Mouse (Mus musculus): Measurements from ENCODE around the gene Ube2d3. TPM values are rescaled to one million over a fixed set of nuclear protein-coding genes. Genes with fewer than 3 reads are reported as not detected.

The Ube2d3 gene
- 237 TPM for polyA plus RNA-seq (2012; fragmentation: generic; extraction: Trizol)

- peak; percentile 89 for TF ChIP-seq SRF (IDR thresholded peaks at IDR 0.05; ENCODE audit: control insufficient read depth, insufficient read length, low read depth)
- peak; percentile 52 for TF ChIP-seq POLR2A (IDR thresholded peaks at IDR 0.05; ENCODE audit: insufficient read length, low read depth)
- no peak for TF ChIP-seq E2F4 (IDR thresholded peaks at IDR 0.05; ENCODE audit: insufficient read depth)
- TF ChIP-seq MYOG (IDR thresholded peaks at IDR 0.05; ENCODE audit: control insufficient read depth in 1 of 3, insufficient read depth in 1 of 3, insufficient read length in 2 of 3, low read depth in 2 of 3) = peak in 2 of 3 experiments; percentile 44 to 56
- peak; percentile 82 for TF ChIP-seq POLR2AphosphoS2 (IDR thresholded peaks at IDR 0.05; ENCODE audit: insufficient read length, low read depth)
- peak in 2 of 3 experiments; percentile 45 to 73 for TF ChIP-seq MYOD1 (IDR thresholded peaks at IDR 0.05; ENCODE audit: control insufficient read depth in 1 of 3, insufficient read length in 2 of 3, low read depth in 2 of 3)
- no peak for TF ChIP-seq CEBPB (IDR thresholded peaks at IDR 0.05; ENCODE audit: insufficient read depth, poor library complexity, severe bottlenecking)
- no peak for TF ChIP-seq TCF3 (IDR thresholded peaks at IDR 0.05; ENCODE audit: insufficient read length, low read depth)
- TF ChIP-seq USF1 (IDR thresholded peaks at IDR 0.05; ENCODE audit: low read depth) = no peak
- H3K4me2 ChIP-seq (ENCODE audit: low read depth) = peak within 1 kb of the TSS; percentile 75
- H3K36me3 ChIP-seq (ENCODE audit: control insufficient read depth, insufficient read depth) = peaks cover 15% of the 10 kb centered on the region
- H3K79me2 ChIP-seq (ENCODE audit: control insufficient read depth, insufficient read depth) = peaks cover 36% of the 10 kb centered on the region
- peak within 1 kb of the TSS; percentile 94 for H3ac ChIP-seq (ENCODE audit: control insufficient read depth, insufficient read length)
- no peaks in the 10 kb centered on the region for H3K27me3 ChIP-seq (ENCODE audit: control insufficient read depth, insufficient read depth, insufficient read length)
- peak within 1 kb of the TSS; percentile 98 for H3K4me3 ChIP-seq
Observed at GRCm38 (mm10) chr3:135437758-135438495, at the start of gene Ube2d3. Ube2d3 (plus strand) TSS chr3:135438149.

- H3K27me3 ChIP-seq (ENCODE audit: control insufficient read depth, insufficient read depth, insufficient read length) = no peaks in the 10 kb centered on the region
- H3K79me2 ChIP-seq (ENCODE audit: control insufficient read depth, insufficient read depth) = no peaks in the 10 kb centered on the region
- H3K36me3 ChIP-seq (ENCODE audit: control insufficient read depth, insufficient read depth) = no peaks in the 10 kb centered on the region
- no peak for TF ChIP-seq POLR2AphosphoS2 (IDR thresholded peaks at IDR 0.05; ENCODE audit: insufficient read length, low read depth)
- no peak for TF ChIP-seq CEBPB (IDR thresholded peaks at IDR 0.05; ENCODE audit: insufficient read depth, poor library complexity, severe bottlenecking)
- TF ChIP-seq POLR2A (IDR thresholded peaks at IDR 0.05; ENCODE audit: insufficient read length, low read depth) = no peak
- no peak for TF ChIP-seq SRF (IDR thresholded peaks at IDR 0.05; ENCODE audit: control insufficient read depth, insufficient read length, low read depth)
- TF ChIP-seq E2F4 (IDR thresholded peaks at IDR 0.05; ENCODE audit: insufficient read depth) = no peak
- no peak for TF ChIP-seq MYOG (IDR thresholded peaks at IDR 0.05; ENCODE audit: control insufficient read depth in 1 of 3, insufficient read depth in 1 of 3, insufficient read length in 2 of 3, low read depth in 2 of 3)
- no peak for TF ChIP-seq MYOD1 (IDR thresholded peaks at IDR 0.05; ENCODE audit: control insufficient read depth in 1 of 3, insufficient read length in 2 of 3, low read depth in 2 of 3)
- TF ChIP-seq USF1 (IDR thresholded peaks at IDR 0.05; ENCODE audit: low read depth) = no peak
- no peak for TF ChIP-seq MAX (IDR thresholded peaks at IDR 0.05; ENCODE audit: low read depth)
- no peak for TF ChIP-seq TCF3 (IDR thresholded peaks at IDR 0.05; ENCODE audit: insufficient read length, low read depth)
- no peak for TF ChIP-seq REST (IDR thresholded peaks at IDR 0.05; ENCODE audit: insufficient read depth, insufficient read length)
- TF ChIP-seq TCF12 (IDR thresholded peaks at IDR 0.05; ENCODE audit: insufficient read depth, poor library complexity, severe bottlenecking) = no peak
- no peak overlapping the region for H3K4me3 ChIP-seq
- no peak overlapping the region for H3K4me2 ChIP-seq (ENCODE audit: low read depth)
- no peak overlapping the region for H3ac ChIP-seq (ENCODE audit: control insufficient read depth, insufficient read length)
Observed at GRCm38 (mm10) chr3:135393186-135393585, 44.8 kb upstream of the Ube2d3 start.

- no peak for TF ChIP-seq SRF (IDR thresholded peaks at IDR 0.05; ENCODE audit: control insufficient read depth, insufficient read length, low read depth)
- TF ChIP-seq POLR2A (IDR thresholded peaks at IDR 0.05; ENCODE audit: insufficient read length, low read depth) = no peak
- no peak for TF ChIP-seq REST (IDR thresholded peaks at IDR 0.05; ENCODE audit: insufficient read depth, insufficient read length)
- TF ChIP-seq POLR2AphosphoS2 (IDR thresholded peaks at IDR 0.05; ENCODE audit: insufficient read length, low read depth) = no peak
- no peak for TF ChIP-seq MYOG (IDR thresholded peaks at IDR 0.05; ENCODE audit: control insufficient read depth in 1 of 3, insufficient read depth in 1 of 3, insufficient read length in 2 of 3, low read depth in 2 of 3)
- no peak for TF ChIP-seq MYOD1 (IDR thresholded peaks at IDR 0.05; ENCODE audit: control insufficient read depth in 1 of 3, insufficient read length in 2 of 3, low read depth in 2 of 3)
- no peak for TF ChIP-seq CEBPB (IDR thresholded peaks at IDR 0.05; ENCODE audit: insufficient read depth, poor library complexity, severe bottlenecking)
- TF ChIP-seq E2F4 (IDR thresholded peaks at IDR 0.05; ENCODE audit: insufficient read depth) = no peak
- no peak for TF ChIP-seq MAX (IDR thresholded peaks at IDR 0.05; ENCODE audit: low read depth)
- no peak for TF ChIP-seq USF1 (IDR thresholded peaks at IDR 0.05; ENCODE audit: low read depth)
- no peak for TF ChIP-seq TCF12 (IDR thresholded peaks at IDR 0.05; ENCODE audit: insufficient read depth, poor library complexity, severe bottlenecking)
- no peak for TF ChIP-seq TCF3 (IDR thresholded peaks at IDR 0.05; ENCODE audit: insufficient read length, low read depth)
- no peak overlapping the region for H3K4me2 ChIP-seq (ENCODE audit: low read depth)
- H3K36me3 ChIP-seq (ENCODE audit: control insufficient read depth, insufficient read depth) = no peaks in the 10 kb centered on the region
- no peak overlapping the region for H3K4me3 ChIP-seq
- no peaks in the 10 kb centered on the region for H3K79me2 ChIP-seq (ENCODE audit: control insufficient read depth, insufficient read depth)
- no peak overlapping the region for H3ac ChIP-seq (ENCODE audit: control insufficient read depth, insufficient read length)
- no peaks in the 10 kb centered on the region for H3K27me3 ChIP-seq (ENCODE audit: control insufficient read depth, insufficient read depth, insufficient read length)
Observed at GRCm38 (mm10) chr3:135395085-135395484, 42.9 kb upstream of the Ube2d3 start.

- H3K4me3 ChIP-seq = no peak overlapping the region
- no peaks in the 10 kb centered on the region for H3K36me3 ChIP-seq (ENCODE audit: control insufficient read depth, insufficient read depth)
- TF ChIP-seq CEBPB (IDR thresholded peaks at IDR 0.05; ENCODE audit: insufficient read depth, poor library complexity, severe bottlenecking) (no peak), MAX (IDR thresholded peaks at IDR 0.05; ENCODE audit: low read depth) (no peak), E2F4 (IDR thresholded peaks at IDR 0.05; ENCODE audit: insufficient read depth) (no peak), USF1 (IDR thresholded peaks at IDR 0.05; ENCODE audit: low read depth) (no peak), SRF (IDR thresholded peaks at IDR 0.05; ENCODE audit: control insufficient read depth, insufficient read length, low read depth) (no peak), REST (IDR thresholded peaks at IDR 0.05; ENCODE audit: insufficient read depth, insufficient read length) (no peak), POLR2AphosphoS2 (IDR thresholded peaks at IDR 0.05; ENCODE audit: insufficient read length, low read depth) (no peak)
- no peaks in the 10 kb centered on the region for H3K27me3 ChIP-seq (ENCODE audit: control insufficient read depth, insufficient read depth, insufficient read length)
- H3K4me2 ChIP-seq (ENCODE audit: low read depth) = no peak overlapping the region
- no peak overlapping the region for H3ac ChIP-seq (ENCODE audit: control insufficient read depth, insufficient read length)
- no peaks in the 10 kb centered on the region for H3K79me2 ChIP-seq (ENCODE audit: control insufficient read depth, insufficient read depth)
Observed at GRCm38 (mm10) chr3:135396081-135396480, 41.9 kb upstream of the Ube2d3 start.

Data from myocyte (in vitro differentiated cells).